Mouse (Mus musculus) heart, postnatal 14 days (tissue): ENCODE data around the gene Supt16. TPM values are rescaled to one million over a fixed set of nuclear protein-coding genes. Genes with fewer than 3 reads are reported as not detected.

Experiments
- DNase-seq, 2 experiments: peaks; one replicate each; pipeline ENCODE4 v3.0.0; 2021 to 2022
- intact Hi-C: fragments of 180-260 bp; cut with DNase I; formaldehyde crosslinking; loops from one replicate; pipeline ENCODE4 v1.15.1; 2025
- long read RNA-seq, 2 experiments: library from polyadenylated mRNA; stranded (forward); transcript quantifications; one replicate each; pipeline ENCODE4 v2.0.0; 2021
- total RNA-seq, 2 experiments: library from RNA; stranded (reverse); gene quantifications; 2 replicates each; pipeline ENCODE4 v1.2.3; 2021

Supt16 gene
- 10 to 100 TPM; 25.9 to 26.7 TPM for total RNA-seq
- long read RNA-seq, experiment 1, full-length matches to known transcripts = 3 of 4 reads
- long read RNA-seq, experiment 1, partial matches to known transcripts = 1 of 4 reads
- long read RNA-seq, experiment 1, other reads (novel, unspliced or antisense) = 0 of 4 reads
- long read RNA-seq, experiment 2, full-length matches to known transcripts = 6 of 8 reads
- long read RNA-seq, experiment 2, partial matches to known transcripts = 1 of 8 reads
- long read RNA-seq, experiment 2, other reads (novel, unspliced or antisense) = 1 of 8 reads

DNA sequence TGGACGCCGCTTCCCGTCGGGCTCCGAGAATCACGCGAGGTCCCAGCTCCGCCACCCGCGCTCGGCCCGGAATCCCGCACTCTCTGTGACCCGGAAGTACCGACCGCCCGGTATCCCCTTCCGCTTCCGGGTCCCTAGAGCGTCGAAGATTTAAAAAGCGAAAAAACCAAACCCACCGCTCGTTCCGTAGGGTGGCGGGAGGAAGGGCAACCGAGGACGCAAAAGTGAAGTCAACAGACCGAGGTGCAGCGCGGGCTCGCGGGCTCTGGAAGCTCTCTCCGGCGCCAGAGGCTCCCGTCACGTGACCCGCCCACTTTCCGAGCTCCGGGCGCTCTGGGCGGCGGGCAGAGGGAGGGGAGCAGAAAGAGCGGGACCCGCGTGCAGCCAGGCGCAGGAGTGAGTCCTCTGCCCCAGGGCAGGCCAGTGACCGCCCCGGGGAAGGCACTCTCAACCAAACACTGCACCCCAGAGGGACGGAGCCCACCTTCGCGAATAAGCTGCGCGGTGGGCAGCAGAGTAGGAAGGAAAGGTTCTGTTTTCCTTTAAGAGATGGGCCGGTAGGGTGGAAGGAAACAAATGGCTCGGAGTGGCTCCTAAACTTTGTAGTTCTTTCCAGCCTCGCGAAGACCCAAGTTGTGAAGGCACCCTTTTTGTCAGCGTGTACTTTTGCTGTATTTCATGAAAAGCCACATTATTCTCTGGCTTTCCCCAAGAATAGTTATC lies at the start of gene Supt16:
TSS of gene Supt16 (minus strand) at position 261 of the 723 bp plus-strand sequence.
- intact Hi-C loops = loop anchor here (5.0 to 10.0 kb wide), 2 partner anchors 75 to 293 kb away; no protein-coding TSS in a partner anchor
- peak; percentile 80 to 85 for DNase-seq

- intact Hi-C loops = no loop called here
- DNase-seq = no peak
Observed at GRCm38 (mm10) chr14:52246129-52246528, 48.9 kb upstream of the Supt16 start.

GRCm38 (mm10) chr14:52244690-52245042 lies 47.5 kb upstream of the Supt16 start:
- no peak for DNase-seq
- intact Hi-C loops = no loop called here

- peak; percentile 98 to 100 for DNase-seq
- intact Hi-C loops = no loop called here
Observed at GRCm38 (mm10) chr14:52244041-52244689, 46.9 kb upstream of the Supt16 start.

- DNase-seq = no peak
- intact Hi-C loops = no loop called here
Observed at GRCm38 (mm10) chr14:52236216-52236615, 39.0 kb upstream of the Supt16 start.

- intact Hi-C loops = no loop called here
- DNase-seq = peak; percentile 41 to 70
Observed at GRCm38 (mm10) chr14:52235165-52235564, 37.9 kb upstream of the Supt16 start.

DNA sequence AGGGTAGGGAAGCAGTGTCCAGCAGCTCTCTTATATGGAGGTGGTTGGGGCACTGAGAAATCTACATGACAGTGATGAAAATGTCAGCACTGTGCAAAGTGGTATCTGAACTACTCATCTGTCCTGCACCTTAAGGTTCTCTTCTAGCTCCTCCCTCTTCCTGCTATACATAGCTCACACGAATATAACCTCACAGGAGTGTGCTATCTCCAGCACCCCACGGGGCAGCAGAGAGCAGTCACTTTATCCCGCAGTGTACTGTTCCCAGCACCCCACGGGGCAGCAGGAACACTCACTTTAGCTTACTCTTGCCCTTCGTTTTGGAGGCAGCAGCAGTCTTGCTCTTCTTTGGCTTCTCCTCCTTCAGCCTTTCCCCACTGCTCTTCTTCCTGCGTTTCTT lies 35.0 kb upstream of the Supt16 start:
- intact Hi-C loops = no loop called here
- DNase-seq = no peak

DNA sequence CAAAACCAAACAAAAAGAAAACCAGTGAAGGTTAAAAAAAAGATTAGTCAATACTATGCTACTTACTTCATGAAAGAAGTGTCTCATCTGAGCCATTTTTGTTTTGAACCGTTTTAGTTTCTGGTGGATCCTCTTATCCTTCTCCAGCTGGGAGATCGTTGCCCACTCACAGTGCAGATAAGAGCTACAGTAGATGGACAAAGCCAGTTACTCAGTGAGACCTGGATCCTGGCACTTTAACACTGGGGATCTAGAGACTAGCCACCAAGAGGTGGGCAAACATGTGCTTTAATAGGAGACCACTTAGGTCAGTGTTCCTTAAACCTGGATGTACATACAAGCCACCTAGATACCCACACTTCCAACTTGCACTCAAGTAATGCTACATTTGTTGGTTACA lies 28.8 kb upstream of the Supt16 start:
- intact Hi-C loops = no loop called here
- DNase-seq = no peak

DNA sequence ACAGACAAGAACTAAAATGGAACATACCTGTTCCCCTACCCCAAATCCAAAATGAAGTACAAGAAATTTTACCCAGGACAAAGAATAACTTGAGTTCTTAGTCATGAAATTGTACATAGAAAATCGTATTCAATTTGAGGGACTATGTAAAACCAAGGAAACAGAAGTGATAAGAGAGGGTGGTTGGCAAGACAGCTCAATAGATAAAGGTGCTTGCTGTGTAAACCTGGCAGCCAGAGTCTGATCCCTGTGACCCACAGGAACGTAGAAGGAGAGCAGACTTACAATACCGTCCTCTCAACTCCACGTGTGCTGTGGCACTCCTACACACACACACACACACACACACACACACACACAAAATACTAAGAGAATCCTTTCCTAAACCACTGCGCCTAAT lies 20.0 kb upstream of the Supt16 start:
- intact Hi-C loops = no loop called here
- DNase-seq = no peak

DNA sequence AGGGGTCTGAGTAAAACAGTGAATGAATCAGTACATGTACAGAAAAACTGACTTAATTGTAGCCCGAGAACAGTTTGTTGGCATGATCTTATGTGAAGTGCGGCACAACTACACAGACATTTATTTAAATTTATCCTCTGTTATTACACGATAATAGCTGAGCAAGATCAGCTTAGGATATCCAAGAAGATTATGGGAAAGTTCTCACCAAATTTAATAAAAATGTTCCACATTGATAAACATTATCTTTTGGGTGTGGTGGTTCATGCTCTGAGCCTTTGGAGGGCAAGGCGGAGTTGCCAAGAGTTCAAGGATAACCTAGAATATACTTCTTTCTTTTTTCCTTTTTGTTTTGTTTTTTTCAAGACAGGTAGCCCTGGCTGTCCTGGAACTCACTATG lies 2.2 kb upstream of the Supt16 start:
- intact Hi-C loops = loop anchor here (5.0 to 10.0 kb wide), 2 partner anchors 77 to 295 kb away; no protein-coding TSS in a partner anchor
- DNase-seq = no peak

DNA sequence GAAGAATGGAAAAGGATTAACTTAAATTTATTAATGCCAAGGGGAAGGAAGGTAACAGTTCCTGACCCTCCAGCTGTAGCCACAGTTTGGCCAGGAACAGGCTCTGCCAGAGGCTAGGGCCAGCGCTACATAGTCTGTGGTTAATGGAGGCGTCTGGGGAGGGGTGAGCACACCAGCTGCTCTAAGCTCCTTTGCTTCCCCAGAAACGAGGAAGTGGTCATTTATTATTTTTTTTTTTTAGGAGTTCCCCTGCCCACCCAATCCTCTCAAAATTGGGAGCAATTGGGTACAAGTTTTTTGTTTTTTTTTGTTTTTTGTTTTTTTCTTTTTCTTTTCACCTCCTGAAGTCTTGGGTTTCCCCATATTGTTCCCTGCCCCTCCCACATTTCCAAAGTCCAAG lies 925 bp upstream of the Supt16 start:
- no peak for DNase-seq
- intact Hi-C loops = loop anchor here (5.0 to 10.0 kb wide), 2 partner anchors 76 to 293 kb away; no protein-coding TSS in a partner anchor

DNA sequence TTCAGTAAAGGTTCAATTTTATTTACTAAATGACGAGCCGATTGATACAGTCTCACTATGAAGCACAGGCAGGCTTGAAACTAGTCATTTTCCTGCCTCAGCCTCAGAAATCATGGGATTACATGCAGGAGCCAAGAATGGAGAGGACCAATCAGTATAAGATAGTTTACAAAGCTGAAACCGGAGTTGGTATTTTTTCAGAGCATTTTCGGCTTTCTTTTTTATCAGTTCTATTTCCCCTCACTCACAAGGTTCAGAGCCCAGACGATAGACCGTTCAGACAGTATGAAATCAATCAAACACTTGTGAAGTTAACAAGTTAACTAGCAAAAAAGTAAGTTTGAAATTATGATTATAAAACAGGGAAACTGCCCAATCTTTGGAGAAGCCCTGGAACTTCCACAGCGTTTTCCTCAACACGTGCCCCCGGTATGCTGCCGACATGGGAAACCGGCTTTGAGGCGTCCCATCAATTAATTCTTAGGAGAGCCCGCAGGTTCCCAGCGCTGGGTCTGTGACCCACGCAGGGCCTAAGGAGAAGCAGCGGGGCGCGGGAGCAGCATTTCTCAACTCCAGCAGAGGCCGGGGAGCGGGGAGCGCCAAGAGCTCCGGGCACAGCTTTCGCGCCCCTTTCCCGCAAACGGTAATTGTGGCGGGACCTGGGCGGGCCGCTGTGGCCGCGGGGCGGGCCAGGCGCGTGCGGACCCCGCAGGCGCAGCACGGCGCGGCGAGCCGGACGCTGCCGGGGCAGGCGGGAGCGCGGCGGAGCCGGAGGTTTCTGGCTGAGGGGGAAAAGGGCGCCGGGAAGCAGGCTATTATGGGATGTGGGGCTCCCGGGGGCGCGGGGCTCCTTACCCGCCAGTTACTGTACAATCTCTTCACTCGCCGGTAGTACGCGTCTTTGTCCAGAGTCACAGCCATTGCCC lies 723 bp downstream of the Supt16 start:
- intact Hi-C loops = loop anchor here (5.0 to 10.0 kb wide), 2 partner anchors 74 to 292 kb away; no protein-coding TSS in a partner anchor
- DNase-seq = peak in 1 of 2 experiments; percentile 26

DNA sequence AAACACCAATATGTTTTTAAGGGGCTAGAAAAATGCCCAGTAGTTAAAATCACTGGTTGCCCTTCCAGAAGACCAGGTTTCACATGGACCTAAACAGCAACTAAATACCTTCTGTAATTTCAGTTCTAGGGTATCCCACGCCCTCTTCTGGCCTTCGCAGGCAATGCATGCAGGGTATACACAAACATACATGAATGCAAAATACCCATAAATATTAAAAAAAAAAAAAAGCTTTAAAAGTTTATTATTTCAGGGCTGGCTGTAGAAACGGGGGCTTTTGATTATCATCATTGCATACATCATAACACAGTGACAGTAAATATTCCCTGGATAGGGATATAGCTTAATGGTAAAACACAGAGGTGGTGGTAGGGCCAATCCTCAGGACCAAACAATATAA lies 1.5 kb downstream of the Supt16 start:
- intact Hi-C loops = loop anchor here (5.0 to 10.0 kb wide), 2 partner anchors 73 to 291 kb away; no protein-coding TSS in a partner anchor
- DNase-seq = peak; percentile 17 to 50

GRCm38 (mm10) chr14:52190740-52191359 lies 6.4 kb downstream of the Supt16 start:
- DNase-seq = peak; percentile 9 to 37
- intact Hi-C loops = loop anchor here (10.0 kb wide), 1 partner anchor 286 kb away; no protein-coding TSS in a partner anchor

- DNase-seq = no peak
- intact Hi-C loops = no loop called here
Observed at GRCm38 (mm10) chr14:52189519-52189918, 7.7 kb downstream of the Supt16 start.

- intact Hi-C loops = no loop called here
- DNase-seq = no peak
Observed at GRCm38 (mm10) chr14:52188788-52189187, 8.4 kb downstream of the Supt16 start.

- no peak for DNase-seq
- intact Hi-C loops = no loop called here
Observed at GRCm38 (mm10) chr14:52166571-52166970, 30.6 kb downstream of the Supt16 start.

DNA sequence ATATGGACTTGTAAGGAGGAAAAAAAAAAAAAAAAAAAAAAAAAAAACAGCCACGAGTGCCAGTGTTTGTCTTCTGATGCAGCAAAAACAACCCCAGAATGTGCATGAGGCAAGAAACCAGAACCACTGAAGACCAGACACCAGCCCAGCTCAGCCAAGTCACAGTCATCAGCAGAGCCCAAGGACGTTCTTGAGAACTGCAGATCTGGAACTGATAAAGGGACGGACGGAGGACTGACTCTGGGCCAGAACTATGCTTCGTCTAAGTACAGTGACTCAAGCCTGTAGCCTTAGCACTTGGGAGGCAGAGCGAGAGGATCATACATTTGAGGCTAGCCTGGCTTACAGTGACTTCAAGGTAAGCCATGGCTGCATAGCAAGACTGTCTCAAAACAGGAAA lies 36.3 kb downstream of the Supt16 start:
- DNase-seq = no peak
- intact Hi-C loops = loop anchor here (5.0 kb wide), 1 partner anchor 61 kb away; no protein-coding TSS in a partner anchor

GRCm38 (mm10) chr14:52155008-52155407 lies 42.2 kb downstream of the Supt16 start:
- intact Hi-C loops = no loop called here
- DNase-seq = no peak

DNA sequence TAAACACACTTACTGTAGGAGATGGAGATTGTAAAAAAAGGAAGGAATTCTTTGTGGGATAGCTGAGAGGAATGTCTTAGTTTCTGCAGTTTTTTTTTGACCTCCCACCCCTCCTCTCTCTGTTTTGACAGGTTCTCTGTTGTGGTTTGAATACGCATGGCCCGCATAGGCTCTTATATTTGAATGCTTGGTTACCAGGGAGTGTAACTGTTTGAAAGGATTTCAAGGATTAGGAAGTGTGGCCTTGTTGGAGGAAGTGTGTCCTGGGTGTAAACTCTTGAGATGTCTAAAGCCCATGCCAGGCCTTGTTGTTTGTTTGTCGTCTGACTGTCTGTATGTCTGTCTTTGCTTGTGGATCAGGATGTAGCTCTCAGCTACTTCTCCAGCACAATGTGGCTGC lies 44.6 kb downstream of the Supt16 start:
- no peak for DNase-seq
- intact Hi-C loops = no loop called here
